In the genomic region with DNA sequence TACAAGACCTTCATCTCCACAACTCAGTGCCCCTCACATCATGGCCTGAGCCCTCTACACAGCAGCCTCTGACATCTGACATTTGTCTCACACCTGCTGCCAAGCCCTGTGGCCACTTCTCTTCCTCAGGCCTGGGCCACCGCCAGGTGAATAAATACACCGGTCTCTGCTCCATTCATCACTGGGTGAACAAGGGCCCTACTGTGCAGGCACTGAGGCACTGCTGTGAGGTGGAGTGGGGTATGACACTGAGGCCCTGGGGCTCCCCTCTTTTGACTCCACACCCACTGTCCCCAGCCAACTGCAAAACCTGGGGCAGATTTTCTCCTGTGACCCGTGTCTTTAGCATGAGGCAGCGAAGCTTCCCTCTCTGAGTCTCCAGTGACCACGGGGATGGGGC, we compare ENCODE assay signal across 12 mouse cellular contexts. TPM values are rescaled to one million over a fixed set of nuclear protein-coding genes. Genes with fewer than 3 reads are reported as not detected.
"Had no signal": no experiment of that assay in that cellular context is flagged by ENCODE, and none has a peak within 500 bp of the region (broad histone marks: within the 10 kb centered on the region; RNA-seq: fewer than 3 reads in every experiment).

No protein-coding gene starts in this region.

- H3K4me2 ChIP-seq: limb, embryonic 12.5 days; liver, embryonic 11.5 days; liver, embryonic 15.5 days; midbrain, embryonic 13.5 days had no signal

- H3K36me3 ChIP-seq: limb, embryonic 12.5 days; liver, embryonic 15.5 days; midbrain, embryonic 13.5 days had no signal

- H3K9me3 ChIP-seq: limb, embryonic 12.5 days; liver, embryonic 15.5 days; midbrain, embryonic 13.5 days had no signal

- ATAC-seq: midbrain, embryonic 13.5 days had no signal

- H3K27ac ChIP-seq: left cerebral cortex, adult 2 months; limb, embryonic 12.5 days; liver, embryonic 15.5 days; midbrain, embryonic 13.5 days had no signal

- DNase-seq: kidney, adult 9 months; kidney, postnatal 10 days; kidney, postnatal 4 days; right cerebral cortex, postnatal 14 days; thymus, postnatal 4 days had no signal

- H3K4me1 ChIP-seq: midbrain, embryonic 13.5 days had no signal

- H3K9ac ChIP-seq: limb, embryonic 12.5 days; liver, embryonic 15.5 days; midbrain, embryonic 13.5 days had no signal

- H3K4me3 ChIP-seq: left cerebral cortex, adult 2 months; limb, embryonic 12.5 days; liver, embryonic 15.5 days; midbrain, embryonic 13.5 days had no signal

RNA-seq across cellular contexts. Expression of a gene that starts 6.8 kb away (rescaled TPM):
- total RNA-seq: megakaryocyte progenitor cell, adult 5-6 weeks had no signal

RNA-seq across cellular contexts. Expression of a gene that starts 37.0 kb away (rescaled TPM):
- total RNA-seq: megakaryocyte progenitor cell, adult 5-6 weeks; midbrain, postnatal 0 days had no signal

RNA-seq across cellular contexts. Expression of a gene that starts 51.0 kb away (rescaled TPM):
- total RNA-seq: megakaryocyte progenitor cell, adult 5-6 weeks had no signal
